Mouse (Mus musculus) midbrain, embryonic 11.5 days (tissue): Measurements from ENCODE around the gene Rapgef4. TPM values are rescaled to one million over a fixed set of nuclear protein-coding genes. Genes with fewer than 3 reads are reported as not detected.

Source experiments
- ATAC-seq: fragments of 200-750 bp; cut with Nextera tagmentation; 2 replicates; pipeline ENCODE4 v1.8.0; 2017; ENCODE audit warnings: moderate TSS enrichment, moderate library complexity; ENCODE audit not compliant: low FRiP score
- DNase-seq: peaks from one replicate; pipeline ENCODE4 v3.0.0; 2015; ENCODE audit warnings: low spot score; ENCODE audit errors: missing footprints
- H3K27ac ChIP-seq: fragments of 300-500 bp; sonication (generic); 2 replicates; pipeline ENCODE4 v1.5.1; 2014; ENCODE audit warnings: low read depth, low read length
- H3K27me3 ChIP-seq: fragments of 300-500 bp; sonication (generic); 2 replicates; pipeline ENCODE4 v1.6.1; 2014; ENCODE audit warnings: mild to moderate bottlenecking, low read length, moderate library complexity, mixed read lengths; ENCODE audit not compliant: control insufficient read depth, insufficient read depth
- H3K36me3 ChIP-seq: fragments of 300-500 bp; sonication (generic); 2 replicates; pipeline ENCODE4 v1.6.1; 2014; ENCODE audit warnings: mild to moderate bottlenecking, low read length, moderate library complexity, mixed read lengths; ENCODE audit not compliant: control insufficient read depth, insufficient read depth
- H3K4me1 ChIP-seq: fragments of 300-500 bp; sonication (generic); 2 replicates; pipeline ENCODE4 v1.6.1; 2014; ENCODE audit warnings: low read length; ENCODE audit not compliant: control insufficient read depth, insufficient read depth
- H3K4me2 ChIP-seq: fragments of 300-500 bp; sonication (generic); 2 replicates; pipeline ENCODE4 v1.6.1; 2014; ENCODE audit warnings: mild to moderate bottlenecking, moderate library complexity
- H3K4me3 ChIP-seq: fragments of 300-500 bp; sonication (generic); 2 replicates; pipeline ENCODE4 v1.5.1; 2014; ENCODE audit warnings: low read depth, low read length
- H3K9ac ChIP-seq: fragments of 300-500 bp; sonication (generic); 2 replicates; pipeline ENCODE4 v1.6.1; 2014; ENCODE audit warnings: low read length
- H3K9me3 ChIP-seq: fragments of 300-500 bp; sonication (generic); 2 replicates; pipeline ENCODE4 v1.6.1; 2016; ENCODE audit warnings: low read length; ENCODE audit not compliant: control insufficient read depth
- WGBS: fragments of 180-500 bp; shearing (Covaris S2); extraction: QIAGEN DNeasy Blood & Tissue Kit; methylation state at CpG from one replicate; pipeline ENCODE4 v1.1.7; 2014; 5-methylcytosine and 5-hydroxymethylcytosine counted together
- polyA plus RNA-seq: library from polyadenylated mRNA; unstranded; fragments of >200 nt; fragmentation: Nextera tagmentation; extraction: Ambion mirVana; gene quantifications from 2 replicates; pipeline ENCODE4 v1.2.1, GENCODE M21; 2014

Rapgef4 gene
- polyA plus RNA-seq, 1 experiment from 2014 or later = 2.0 TPM

DNA sequence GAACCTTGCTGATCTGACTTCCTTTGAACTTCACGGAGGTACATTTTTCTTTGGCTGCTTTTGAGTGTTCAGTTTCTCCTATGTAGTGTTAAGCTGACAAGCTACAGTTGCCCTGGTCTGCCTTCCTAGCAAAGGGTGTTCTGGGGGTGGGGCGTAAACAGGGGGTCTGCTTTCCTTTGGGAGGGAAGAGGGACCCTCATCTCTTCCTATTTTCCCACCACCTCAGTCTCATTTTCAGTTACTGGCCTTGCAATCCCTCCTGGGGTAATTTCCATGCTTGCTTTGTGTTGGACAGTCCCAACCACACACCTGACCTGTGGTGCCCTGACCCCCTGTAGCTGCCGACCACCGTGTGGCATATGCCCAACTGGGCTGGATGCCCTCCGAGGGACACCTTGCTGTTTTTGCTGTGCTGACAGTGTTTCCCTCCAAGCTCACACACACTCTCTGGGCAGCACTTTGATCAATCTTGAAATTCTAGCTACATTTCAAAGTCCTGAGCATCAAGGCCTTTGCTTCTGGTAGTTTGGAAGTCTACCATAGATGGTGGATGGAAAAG lies 48.6 kb downstream of the Rapgef4 start:
- WGBS = 89% methylated on average over 5 of the region's 5 CpGs
- Histone ChIP-seq H3K27me3 (no peaks in the 10 kb centered on the region), H3K9ac (no peak overlapping the region), H3K4me3 (no peak overlapping the region), H3K9me3 (no peaks in the 10 kb centered on the region), H3K4me1 (no peaks in the 10 kb centered on the region), H3K4me2 (no peak overlapping the region), H3K36me3 (no peaks in the 10 kb centered on the region), H3K27ac (no peak overlapping the region)
- ATAC-seq = no peak
- peak; percentile 67 for DNase-seq

DNA sequence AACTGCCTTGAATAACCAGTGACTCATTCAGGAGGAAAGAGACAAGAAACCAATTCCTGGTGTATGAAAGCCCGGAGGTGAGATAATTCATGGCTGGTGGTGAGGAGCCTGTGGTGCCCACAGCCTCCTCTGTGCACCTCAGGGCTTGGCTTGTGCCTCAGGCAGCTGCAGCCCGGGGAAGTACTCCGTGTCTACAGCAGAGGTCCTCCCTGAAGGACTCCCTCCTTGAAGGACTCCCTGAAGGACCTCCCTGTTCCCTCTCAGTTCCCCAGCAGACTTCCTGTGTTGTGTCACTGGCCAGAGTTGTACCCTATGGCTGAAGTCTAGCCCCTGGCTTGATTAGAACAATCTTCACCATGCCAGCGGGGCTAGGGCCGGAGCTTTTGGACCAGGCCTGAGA lies 50.7 kb downstream of the Rapgef4 start:
- no peak overlapping the region for H3K4me2 ChIP-seq
- no peak for ATAC-seq
- WGBS = 87% methylated on average over 5 of the region's 5 CpGs
- no peaks in the 10 kb centered on the region for H3K9me3 ChIP-seq
- H3K9ac ChIP-seq = no peak overlapping the region
- no peaks in the 10 kb centered on the region for H3K4me1 ChIP-seq
- H3K27me3 ChIP-seq = no peaks in the 10 kb centered on the region
- H3K4me3 ChIP-seq = no peak overlapping the region
- peak; percentile 59 for DNase-seq
- H3K27ac ChIP-seq = no peak overlapping the region
- H3K36me3 ChIP-seq = no peaks in the 10 kb centered on the region

DNA sequence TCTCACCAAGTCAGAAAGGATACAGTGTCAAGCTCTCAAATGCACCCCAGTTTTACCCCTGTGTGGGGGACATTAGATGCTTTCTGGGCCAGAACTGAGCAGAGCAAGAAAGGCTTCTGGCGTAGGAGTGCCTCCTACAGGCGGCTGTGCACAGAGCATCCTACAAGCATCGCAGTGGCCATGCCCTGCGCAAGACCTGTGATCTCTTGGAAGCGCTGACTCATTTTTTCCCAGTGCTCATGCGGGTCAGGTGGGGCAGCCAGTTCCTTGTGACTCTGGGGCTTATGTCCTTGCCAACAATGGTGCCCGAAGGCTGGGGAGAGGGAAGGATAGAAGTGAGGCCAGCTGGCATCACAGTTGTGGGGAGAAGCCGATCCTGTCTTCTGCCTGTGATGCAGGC lies 54.6 kb downstream of the Rapgef4 start:
- no peak overlapping the region for H3K9ac ChIP-seq
- DNase-seq (peak; percentile 81), ATAC-seq (no peak)
- no peak overlapping the region for H3K27ac ChIP-seq
- no peak overlapping the region for H3K4me2 ChIP-seq
- 57% methylated on average over 8 of the region's 8 CpGs for WGBS
- no peaks in the 10 kb centered on the region for H3K27me3 ChIP-seq
- no peaks in the 10 kb centered on the region for H3K9me3 ChIP-seq
- H3K4me1 ChIP-seq = peaks cover 3% of the 10 kb centered on the region; the same call in 1 of the 2 replicates
- H3K4me3 ChIP-seq = no peak overlapping the region
- H3K36me3 ChIP-seq = no peaks in the 10 kb centered on the region

- WGBS = 90% methylated on average over 5 of the region's 5 CpGs
- no peak overlapping the region for H3K4me3 ChIP-seq
- DNase-seq (peak; percentile 19), ATAC-seq (no peak)
- no peaks in the 10 kb centered on the region for H3K36me3 ChIP-seq
- H3K4me1 ChIP-seq = peaks cover 3% of the 10 kb centered on the region; the same call in 1 of the 2 replicates
- H3K27me3 ChIP-seq = no peaks in the 10 kb centered on the region
- no peaks in the 10 kb centered on the region for H3K9me3 ChIP-seq
- no peak overlapping the region for H3K4me2 ChIP-seq
- H3K9ac ChIP-seq = no peak overlapping the region
- H3K27ac ChIP-seq = no peak overlapping the region
Measured at GRCm38 (mm10) chr2:72037357-72037756, 56.3 kb downstream of the Rapgef4 start.

- H3K27ac ChIP-seq = no peak overlapping the region
- H3K4me1 ChIP-seq = peaks cover 3% of the 10 kb centered on the region; the same call in 1 of the 2 replicates
- no peak for ATAC-seq
- no peaks in the 10 kb centered on the region for H3K36me3 ChIP-seq
- H3K4me3 ChIP-seq = no peak overlapping the region
- no peak overlapping the region for H3K4me2 ChIP-seq
- H3K9ac ChIP-seq = no peak overlapping the region
- WGBS = 36% methylated on average over 1 of the region's 1 CpGs
- no peaks in the 10 kb centered on the region for H3K9me3 ChIP-seq
- H3K27me3 ChIP-seq = no peaks in the 10 kb centered on the region
- peak; percentile 99 for DNase-seq
Measured at GRCm38 (mm10) chr2:72038235-72038634, 57.2 kb downstream of the Rapgef4 start.

GRCm38 (mm10) chr2:72038651-72039251 lies 57.7 kb downstream of the Rapgef4 start:
- 77% methylated on average over 18 of the region's 18 CpGs for WGBS
- no peak for ATAC-seq
- no peak overlapping the region for H3K4me2 ChIP-seq

GRCm38 (mm10) chr2:72039522-72040045 lies 58.5 kb downstream of the Rapgef4 start:
- H3K9ac ChIP-seq = no peak overlapping the region
- no peaks in the 10 kb centered on the region for H3K27me3 ChIP-seq
- no peak overlapping the region for H3K27ac ChIP-seq
- H3K9me3 ChIP-seq = no peaks in the 10 kb centered on the region
- H3K4me1 ChIP-seq = peaks cover 3% of the 10 kb centered on the region; the same call in 1 of the 2 replicates
- no peaks in the 10 kb centered on the region for H3K36me3 ChIP-seq
- WGBS = 44% methylated on average over 8 of the region's 8 CpGs
- H3K4me3 ChIP-seq = no peak overlapping the region
- ATAC-seq = no peak
- DNase-seq = peak; percentile 72
- no peak overlapping the region for H3K4me2 ChIP-seq

More at GRCm38 (mm10) chr2:72038651-72039251, 57.7 kb downstream of the Rapgef4 start:
- no peak overlapping the region for H3K4me3 ChIP-seq
- H3K9ac ChIP-seq = no peak overlapping the region
- peaks cover 3% of the 10 kb centered on the region; the same call in 1 of the 2 replicates for H3K4me1 ChIP-seq
- peak; percentile 78 for DNase-seq
- H3K36me3 ChIP-seq = no peaks in the 10 kb centered on the region
- no peaks in the 10 kb centered on the region for H3K27me3 ChIP-seq
- H3K27ac ChIP-seq = no peak overlapping the region
- no peaks in the 10 kb centered on the region for H3K9me3 ChIP-seq

DNA sequence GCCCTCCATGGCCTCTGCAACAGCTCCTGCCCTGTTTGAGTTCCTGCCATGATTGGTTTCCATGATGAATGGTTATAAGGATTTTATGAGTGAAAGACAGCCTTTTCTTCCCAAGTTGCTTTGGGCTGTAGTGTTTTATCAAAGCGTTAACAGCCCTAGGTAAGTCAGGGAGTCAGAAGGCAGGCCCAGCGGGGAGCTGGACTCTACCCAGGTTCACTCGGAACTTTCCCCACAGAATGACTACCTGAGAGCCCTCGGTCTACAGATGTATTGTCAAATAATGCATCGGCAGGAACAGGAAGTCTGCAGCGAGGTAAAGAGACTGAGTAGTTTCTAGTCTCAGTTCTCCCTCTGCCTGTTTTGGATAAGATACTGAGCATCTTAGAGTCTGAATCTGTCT lies 60.0 kb downstream of the Rapgef4 start:
- Histone ChIP-seq H3K4me3 (no peak overlapping the region), H3K9me3 (no peaks in the 10 kb centered on the region), H3K27ac (no peak overlapping the region), H3K4me1 (peaks cover 3% of the 10 kb centered on the region; the same call in 1 of the 2 replicates), H3K27me3 (no peaks in the 10 kb centered on the region), H3K9ac (no peak overlapping the region), H3K4me2 (no peak overlapping the region), H3K36me3 (no peaks in the 10 kb centered on the region)
- 92% methylated on average over 6 of the region's 6 CpGs for WGBS
- no peak for ATAC-seq
- DNase-seq = no peak

- no peak for ATAC-seq
- WGBS = 85% methylated on average over 10 of the region's 10 CpGs
- peaks cover 3% of the 10 kb centered on the region; the same call in 1 of the 2 replicates for H3K4me1 ChIP-seq
Measured at GRCm38 (mm10) chr2:72042093-72042492, 61.1 kb downstream of the Rapgef4 start.

More at GRCm38 (mm10) chr2:72042093-72042492, 61.1 kb downstream of the Rapgef4 start:
- H3K9me3 ChIP-seq = no peaks in the 10 kb centered on the region
- H3K36me3 ChIP-seq = no peaks in the 10 kb centered on the region
- DNase-seq = no peak
- no peak overlapping the region for H3K4me3 ChIP-seq
- no peaks in the 10 kb centered on the region for H3K27me3 ChIP-seq
- H3K9ac ChIP-seq = no peak overlapping the region
- H3K27ac ChIP-seq = no peak overlapping the region
- H3K4me2 ChIP-seq = no peak overlapping the region
